Mouse (Mus musculus): ENCODE results near the gene Gm10112. TPM values are rescaled to one million over a fixed set of nuclear protein-coding genes. Genes with fewer than 3 reads are reported as not detected.

The Gm10112 gene
- polyA plus RNA-seq (2017; shearing (Covaris generic)), result not detected

DNA sequence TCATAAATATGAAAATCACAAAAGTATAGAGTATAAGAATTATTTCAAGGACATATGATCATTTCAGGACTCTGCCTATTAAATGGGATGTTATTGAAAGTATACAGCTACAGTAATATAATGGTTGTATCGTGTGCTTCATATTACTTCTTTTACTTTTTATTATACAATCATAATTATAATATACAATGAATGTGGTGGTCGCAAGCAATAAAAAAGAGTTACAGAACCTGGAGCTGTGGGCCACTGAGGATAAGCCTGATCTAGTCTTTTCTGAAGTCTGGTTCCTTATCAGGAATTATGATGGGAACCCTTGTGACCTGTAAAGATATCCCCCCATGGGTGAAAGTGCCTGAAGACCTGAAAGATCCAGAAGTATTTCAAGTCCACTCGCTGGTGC is at the start of gene Gm10112:
Gm10112 (plus strand) TSS at position 301 of the 400 bp plus-strand sequence.

Other genes starting within 250 kb of the Gm10112 start
- not detected for gene Cylc1, start 57.9 kb upstream of the Gm10112 start, polyA plus RNA-seq (2017; shearing (Covaris generic))

Data from effector memory CD4-positive, alpha-beta T cell, adult 7 months (primary cell).